Mouse (Mus musculus) cerebellum, postnatal 4 days (tissue): Measurements from ENCODE around the gene Dnajc12.
"Not testable (repeated sequence)": the region's sequence is repeated elsewhere in the genome, so short reads cannot be mapped to it uniquely, and the experiment has no call there.

Experiments
- DNase-seq, 2 experiments: peaks; one replicate each; pipeline ENCODE4 v3.0.0; 2022; ENCODE audit warnings: low spot score in 2 of 2, mixed read lengths in 1 of 2

Dnajc12 gene

DNA sequence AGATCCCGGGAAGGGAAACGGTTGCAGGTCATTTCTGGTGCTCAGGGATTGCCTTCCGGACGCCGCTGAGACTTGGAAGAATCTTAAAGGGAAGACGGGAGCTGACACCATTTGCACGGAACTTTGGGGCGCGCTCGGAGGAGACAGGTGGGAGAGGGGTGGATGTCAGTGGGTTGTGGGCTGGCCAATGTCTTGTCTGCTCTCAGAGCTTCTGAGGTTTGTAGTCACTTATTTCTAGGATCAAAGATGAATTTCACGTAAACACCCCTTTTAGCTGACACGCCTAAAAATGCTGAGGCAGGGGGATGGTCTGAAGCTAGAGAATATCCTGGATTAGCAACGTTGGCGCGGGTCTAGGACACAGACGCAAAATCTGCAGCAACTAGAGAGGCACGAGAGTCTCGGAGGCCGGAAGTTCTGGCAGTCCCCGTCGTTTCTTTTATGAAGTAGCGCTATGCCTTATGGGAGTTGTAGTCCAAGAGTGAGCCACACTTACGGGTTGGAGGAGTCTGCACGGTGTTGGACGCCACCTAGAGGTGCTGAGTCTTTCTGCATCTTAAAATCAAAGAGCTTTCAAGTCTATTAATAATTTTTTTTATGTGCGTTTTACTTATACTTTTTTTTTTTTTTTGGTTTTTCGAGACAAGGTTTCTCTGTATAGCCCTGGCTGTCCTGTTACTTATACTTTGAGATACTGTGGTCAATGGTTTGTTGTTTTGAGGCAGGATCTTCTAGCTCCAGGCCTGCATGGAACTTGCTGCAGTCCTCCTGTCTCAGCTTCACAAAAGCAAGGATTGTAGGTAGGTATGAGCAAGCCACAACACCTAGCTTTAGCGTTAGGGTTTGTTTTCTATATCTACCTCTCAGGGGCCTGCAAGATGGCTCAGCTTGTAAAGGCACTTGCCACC is at the start of gene Dnajc12:
TSS of gene Dnajc12 (plus strand) at position 72 of the 908 bp plus-strand sequence.
- DNase-seq = peak; percentile 32 to 76

DNA sequence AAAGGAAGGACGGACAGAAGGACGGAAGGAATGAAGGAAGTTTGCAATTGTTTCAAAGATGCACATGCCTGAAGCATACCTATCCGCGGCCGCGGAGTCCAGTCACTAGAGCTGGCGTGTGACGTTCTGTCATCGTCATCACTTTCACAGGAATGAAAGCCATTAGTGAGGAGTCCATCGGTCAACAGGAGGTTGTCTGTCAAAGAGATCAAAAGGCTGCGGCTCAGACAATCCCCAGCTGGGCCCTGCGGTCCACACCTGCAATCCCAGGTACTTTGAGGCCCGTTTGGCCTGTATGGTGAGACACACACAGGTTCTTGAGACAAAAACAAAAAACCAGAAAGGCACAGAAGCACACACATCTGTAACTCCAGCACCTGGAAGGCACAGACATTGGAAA is 45.3 kb upstream of the Dnajc12 start:
- no peak for DNase-seq

DNA sequence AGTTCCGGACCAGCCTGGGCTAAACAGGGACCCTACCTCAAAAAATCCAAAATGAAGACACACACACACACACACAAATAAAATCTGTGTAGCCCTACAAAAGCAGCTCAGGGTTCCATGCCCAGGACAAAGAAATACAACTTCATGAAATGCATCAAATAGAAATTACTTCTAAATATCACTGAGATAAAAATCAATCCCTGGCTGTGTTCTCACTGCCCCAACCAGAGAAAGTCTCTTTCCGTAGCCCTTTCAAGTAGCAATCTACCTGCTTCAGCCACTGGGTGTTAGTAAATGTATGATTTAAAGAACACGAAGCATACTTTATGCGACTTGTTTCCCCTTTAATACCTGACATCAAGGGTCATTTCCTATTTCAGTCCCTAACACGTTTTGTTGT is 44.9 kb upstream of the Dnajc12 start:
- DNase-seq = no peak

DNA sequence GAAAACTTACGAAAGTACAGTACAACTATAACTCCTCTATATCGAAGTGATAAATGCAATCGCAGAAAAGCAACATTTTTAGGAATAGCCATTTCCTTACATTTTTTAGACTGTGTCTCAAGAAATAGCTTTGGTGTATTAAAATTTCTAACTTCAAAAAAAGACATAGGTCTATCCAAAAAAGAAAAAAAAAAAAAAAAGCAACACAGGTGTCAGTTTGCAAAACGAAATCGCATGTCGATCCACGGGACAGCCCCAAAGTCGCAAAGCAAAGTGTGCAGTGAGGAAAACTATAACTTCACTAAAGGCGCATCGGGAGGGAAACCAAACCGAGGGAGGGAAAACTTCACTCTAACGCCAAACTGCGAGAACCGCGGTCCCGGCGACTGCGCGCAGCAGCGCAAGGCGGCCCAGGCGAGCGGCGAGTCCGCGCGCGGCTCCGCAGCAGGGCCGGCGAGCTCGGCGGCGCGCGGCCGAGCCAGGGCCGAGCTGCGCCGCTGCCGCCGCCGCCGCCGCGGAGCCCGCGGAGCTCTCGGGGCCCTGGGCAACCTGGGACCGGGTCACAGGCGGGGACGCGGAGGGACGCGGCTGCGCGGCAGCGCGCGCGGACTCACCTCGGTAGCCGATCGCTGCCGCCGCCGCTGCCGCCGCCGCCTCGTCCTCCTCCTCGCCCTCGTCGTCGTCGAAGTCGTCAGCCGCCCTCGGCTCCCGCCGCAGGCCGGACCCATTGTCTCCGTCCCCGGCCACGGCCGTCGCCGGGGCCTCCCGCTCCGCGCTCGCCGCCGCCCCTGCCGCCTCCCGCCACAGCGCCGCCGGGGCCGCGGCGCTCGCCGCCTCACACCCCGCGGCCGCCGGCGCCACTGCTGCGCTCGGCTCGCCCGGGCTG is 44.0 kb upstream of the Dnajc12 start:
- DNase-seq = peak; percentile 27 to 51

- peak; percentile 76 to 89 for DNase-seq
Observed at GRCm38 (mm10) chr10:63338914-63339643, 43.2 kb upstream of the Dnajc12 start.

DNA sequence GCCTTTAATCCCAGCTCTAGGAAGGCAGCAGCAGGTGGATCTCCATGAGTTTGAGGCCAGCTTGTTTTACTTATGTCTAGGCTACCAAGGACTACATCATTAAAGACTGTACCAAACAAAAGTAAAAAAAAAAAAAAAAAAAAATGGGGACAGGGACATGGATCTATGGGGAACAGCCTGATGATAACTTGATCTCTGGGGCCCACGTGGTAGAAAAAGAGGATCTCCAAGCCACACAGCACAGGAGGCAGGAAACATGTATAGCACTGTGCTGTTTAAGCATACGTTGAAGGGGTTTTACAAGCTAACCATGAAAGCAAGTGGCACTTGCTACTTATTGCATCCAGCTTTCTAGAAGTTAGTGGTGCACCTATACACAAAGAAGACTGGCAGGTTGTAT is 40.9 kb upstream of the Dnajc12 start:
- no peak for DNase-seq

- no peak for DNase-seq
Observed at GRCm38 (mm10) chr10:63344751-63345150, 37.5 kb upstream of the Dnajc12 start.

DNA sequence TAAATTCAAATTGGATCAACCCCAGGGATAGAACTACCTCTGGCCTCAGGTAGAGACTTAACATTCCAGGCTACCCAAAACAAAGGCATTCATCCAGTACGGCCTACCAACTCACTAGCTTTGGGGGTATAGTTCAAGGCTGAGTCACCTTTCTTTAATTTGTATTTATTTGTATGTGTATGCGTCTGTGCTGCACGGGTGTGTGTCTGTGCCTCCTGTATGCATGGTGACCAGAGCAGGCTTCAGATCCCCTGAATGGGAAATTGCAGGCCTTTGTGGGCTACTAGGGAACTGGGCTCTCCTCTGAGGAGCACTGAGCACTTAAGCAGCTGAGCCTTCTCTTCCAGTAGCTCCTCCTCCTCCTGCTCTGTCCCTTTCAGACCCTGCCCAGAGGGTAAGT is 34.0 kb upstream of the Dnajc12 start:
- no peak for DNase-seq

GRCm38 (mm10) chr10:63350666-63351065 is 31.6 kb upstream of the Dnajc12 start:
- DNase-seq = no peak

DNA sequence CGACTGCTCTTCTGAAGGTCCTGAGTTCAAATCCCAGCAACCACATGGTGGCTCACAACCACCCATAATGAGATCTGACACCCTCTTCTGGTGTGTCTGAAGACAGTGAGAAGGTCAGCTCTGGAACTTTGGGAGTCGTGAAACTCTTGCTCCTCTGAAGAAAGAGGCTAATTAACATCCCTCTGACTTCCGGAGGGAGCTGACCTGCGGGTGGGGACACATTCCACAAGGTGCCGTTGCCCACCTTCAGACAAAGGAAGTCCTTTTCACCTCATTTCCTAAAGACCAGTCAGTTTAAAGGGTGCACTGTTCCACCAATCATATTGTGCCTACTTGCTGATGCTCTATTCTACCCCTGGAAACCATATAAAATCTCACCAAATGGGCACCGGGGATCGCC is 31.1 kb upstream of the Dnajc12 start:
- not testable (repeated sequence) for DNase-seq

- no peak for DNase-seq
Observed at GRCm38 (mm10) chr10:63352111-63352510, 30.1 kb upstream of the Dnajc12 start.

DNA sequence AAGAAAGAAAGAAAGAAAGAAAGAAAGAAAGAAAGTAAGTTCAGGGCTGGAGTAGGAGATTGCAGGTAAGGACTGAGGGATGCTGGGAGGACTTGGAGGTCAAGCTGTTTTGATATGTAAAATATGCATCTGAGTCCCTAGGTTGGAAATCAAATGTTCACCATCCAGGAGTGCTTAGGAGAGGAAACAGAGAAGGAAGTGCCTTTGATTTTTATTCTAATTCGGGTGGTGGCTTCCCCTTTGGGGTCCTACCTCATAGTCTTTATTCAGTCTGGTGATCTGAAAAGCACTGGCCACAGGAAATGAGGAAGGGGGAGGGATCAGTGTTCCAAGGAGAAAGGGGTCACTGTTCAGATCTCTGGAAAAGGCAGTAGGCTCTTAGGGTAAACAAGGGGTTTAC is 21.7 kb upstream of the Dnajc12 start:
- no peak for DNase-seq

DNA sequence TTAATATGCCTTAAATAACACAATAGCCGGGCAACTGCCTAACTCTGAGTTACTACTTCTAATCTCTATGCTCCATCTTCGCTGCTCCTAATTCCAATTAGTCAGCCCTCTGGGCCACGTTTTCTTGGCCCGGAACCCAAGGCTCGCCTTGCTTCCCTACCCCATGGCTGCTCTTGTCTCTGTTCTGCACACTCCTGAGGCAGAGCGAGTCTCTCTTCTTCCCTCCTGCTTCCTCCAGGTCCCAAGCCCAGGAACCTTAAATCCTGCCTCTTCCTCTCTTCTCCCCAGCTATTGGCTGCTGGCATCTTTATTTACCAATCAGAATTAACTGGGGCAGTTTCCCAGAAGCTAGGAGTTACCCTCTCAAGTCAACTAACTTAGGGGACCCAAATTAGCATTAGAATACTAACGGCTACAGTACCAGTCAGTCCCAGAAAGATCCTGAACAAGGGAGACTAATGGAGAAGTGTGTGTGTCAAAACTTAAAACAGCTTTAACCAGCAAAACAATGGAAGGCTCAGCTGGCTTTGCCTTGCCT is 16.3 kb upstream of the Dnajc12 start:
- no peak for DNase-seq

- DNase-seq = no peak
Observed at GRCm38 (mm10) chr10:63367386-63367785, 14.9 kb upstream of the Dnajc12 start.

DNA sequence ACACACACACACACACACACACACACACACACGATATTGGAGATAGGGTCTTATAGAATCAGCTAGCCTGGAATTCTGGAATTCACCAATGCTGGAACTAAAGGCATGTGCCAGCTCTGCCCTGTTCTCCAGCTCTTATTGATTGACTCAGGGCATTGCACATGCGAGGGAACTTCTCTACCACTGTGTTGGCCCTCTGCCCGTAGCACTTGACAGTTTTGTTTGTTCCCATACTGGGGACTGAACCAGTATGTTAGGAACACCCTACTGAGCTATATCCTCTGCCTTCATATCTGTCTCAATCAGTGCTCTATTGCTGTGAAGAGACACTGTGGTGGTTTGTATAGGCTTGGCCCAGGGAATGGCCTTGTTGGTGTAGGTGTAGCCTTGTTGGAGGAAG is 14.2 kb upstream of the Dnajc12 start:
- no peak for DNase-seq

- DNase-seq = no peak
Observed at GRCm38 (mm10) chr10:63376303-63376702, 5.9 kb upstream of the Dnajc12 start.

- peak; percentile 33 to 53 for DNase-seq
Observed at GRCm38 (mm10) chr10:63377468-63377867, 4.8 kb upstream of the Dnajc12 start.

- DNase-seq = no peak
Observed at GRCm38 (mm10) chr10:63378948-63379680, 3.1 kb upstream of the Dnajc12 start.

DNA sequence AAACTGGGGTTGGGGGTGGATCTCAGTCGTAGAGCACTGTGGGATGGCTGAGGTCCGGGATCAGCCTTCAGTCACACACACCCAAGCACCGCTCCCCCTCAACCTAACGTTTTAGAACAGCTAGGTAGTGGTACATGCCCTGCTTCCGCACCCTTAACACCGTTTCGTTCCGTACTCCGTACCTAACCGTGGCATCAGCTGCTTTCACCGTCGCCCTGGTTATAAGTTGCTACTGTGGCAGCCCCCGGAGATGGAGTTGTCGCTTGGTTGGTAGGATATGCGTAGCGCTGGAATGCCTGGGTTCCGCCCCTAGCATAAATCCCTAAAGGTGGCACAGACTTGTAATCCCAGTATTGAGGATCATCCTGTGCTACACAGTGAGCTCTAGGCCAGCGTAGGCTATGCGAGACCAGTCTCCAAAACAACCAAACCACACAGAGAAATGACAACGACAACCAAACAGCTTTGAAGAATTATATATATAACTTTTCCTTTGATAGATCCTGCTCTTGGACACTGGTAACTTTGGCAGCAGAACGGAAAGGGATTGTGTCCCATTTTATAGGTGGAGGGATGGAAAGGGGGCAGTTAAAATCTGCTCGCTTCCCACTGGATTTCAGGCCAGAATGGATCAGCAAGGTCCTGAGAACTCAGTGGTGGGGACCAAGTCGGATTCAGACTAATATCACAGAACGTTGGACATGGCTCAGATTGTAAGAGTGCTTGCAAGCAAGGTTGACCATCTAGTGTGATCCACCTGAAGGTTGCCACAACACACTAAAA is 554 bp upstream of the Dnajc12 start, which contains the start of gene Sirt1:
TSS of gene Sirt1 (minus strand) at position 207 of the 783 bp plus-strand sequence.
- no peak for DNase-seq

DNA sequence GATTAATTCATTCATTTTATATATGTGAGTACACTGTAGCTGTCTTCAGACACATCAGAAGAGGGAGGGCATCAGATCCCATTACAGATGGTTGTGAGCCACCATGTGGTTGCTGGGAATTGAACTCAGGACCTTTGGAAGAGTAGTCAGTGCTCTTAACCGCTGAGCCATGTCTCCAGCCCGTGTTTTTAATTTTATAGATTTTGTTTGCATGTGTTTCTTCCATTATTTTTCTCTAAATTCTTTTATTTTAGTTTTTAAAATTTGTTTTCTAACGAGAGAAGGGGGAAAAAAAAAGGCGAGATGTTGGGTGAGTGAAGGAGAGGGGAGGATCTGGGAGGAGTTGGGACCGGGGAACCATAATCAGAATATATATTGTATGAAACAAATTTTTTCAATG is 3.7 kb downstream of the Dnajc12 start:
- not testable (repeated sequence) for DNase-seq
